ENCODE assay signal across 18 mouse cellular contexts in the genomic region with DNA sequence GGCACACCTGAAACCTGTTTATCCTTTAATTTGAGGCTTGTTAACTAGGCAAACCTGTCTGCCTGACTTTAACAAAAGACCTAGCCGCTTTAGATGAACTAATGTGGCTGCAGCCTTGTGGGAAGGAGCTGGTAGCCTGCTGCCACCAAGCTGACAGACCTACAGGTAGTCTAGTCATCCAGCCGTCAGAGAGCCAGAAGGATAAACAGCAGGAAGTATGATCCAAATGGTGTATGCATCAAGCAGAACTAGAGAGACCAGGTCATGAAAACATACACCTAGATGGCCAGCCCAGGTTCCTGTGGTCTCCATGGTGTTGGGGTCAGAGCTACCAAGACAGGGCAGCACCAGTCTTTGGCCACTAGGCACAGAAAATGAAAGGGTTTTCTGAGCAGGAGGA. TPM values are rescaled to one million over a fixed set of nuclear protein-coding genes. Genes with fewer than 3 reads are reported as not detected.
"Had no signal": no experiment of that assay in that cellular context is flagged by ENCODE, and none has a peak within 500 bp of the region (broad histone marks: within the 10 kb centered on the region; RNA-seq: fewer than 3 reads in every experiment).

No protein-coding gene starts in this region.

- H3K36me3 ChIP-seq: lung, embryonic 15.5 days had no signal

- H3K27me3 ChIP-seq: lung, embryonic 15.5 days; midbrain, embryonic 13.5 days; midbrain, embryonic 15.5 days; neural tube, embryonic 12.5 days had no signal

- H3K4me2 ChIP-seq: lung, embryonic 15.5 days; midbrain, embryonic 11.5 days; midbrain, embryonic 13.5 days; midbrain, embryonic 15.5 days; neural tube, embryonic 12.5 days had no signal

- H3K9me3 ChIP-seq: lung, embryonic 15.5 days; midbrain, embryonic 13.5 days; midbrain, embryonic 15.5 days; neural tube, embryonic 12.5 days had no signal

- H3K27ac ChIP-seq: lung, embryonic 15.5 days; macrophage; midbrain, embryonic 13.5 days; midbrain, embryonic 15.5 days; neural tube, embryonic 12.5 days had no signal

- DNase-seq: liver, postnatal 0 days; lung, adult 2 months; lung, postnatal 14 days; lung, postnatal 36 days; right cerebral cortex, postnatal 14 days; spleen, adult 18-20 months; thymus, adult 2 months; thymus, postnatal 25 days; thymus, postnatal 4 days had no signal

- ATAC-seq: liver, postnatal 0 days; lung, postnatal 0 days; midbrain, embryonic 13.5 days; midbrain, embryonic 15.5 days had no signal

- H3K4me3 ChIP-seq: lung, embryonic 15.5 days; megakaryocyte, embryonic 14.5 days; midbrain, embryonic 13.5 days; midbrain, embryonic 15.5 days; neural tube, embryonic 12.5 days had no signal

- H3K9ac ChIP-seq: liver, postnatal 0 days; lung, embryonic 15.5 days; midbrain, embryonic 13.5 days; midbrain, embryonic 15.5 days; neural tube, embryonic 12.5 days had no signal

RNA-seq across cellular contexts. Expression of gene Gpr132, which starts 33.0 kb away (rescaled TPM):
- polyA plus RNA-seq: midbrain, embryonic 11.5 days; midbrain, embryonic 13.5 days; neural tube, embryonic 12.5 days; neural tube, embryonic 14.5 days had no signal
